Mouse (Mus musculus) forebrain, embryonic 14.5 days (tissue): ENCODE data around the gene Dnah11. TPM values are rescaled to one million over a fixed set of nuclear protein-coding genes. Genes with fewer than 3 reads are reported as not detected.
"Not testable (repeated sequence)": the region's sequence is repeated elsewhere in the genome, so short reads cannot be mapped to it uniquely, and the experiment has no call there.

Experiments
- ATAC-seq: fragments of 200-750 bp; cut with Nextera tagmentation; 2 replicates; pipeline ENCODE4 v1.8.0; 2017; ENCODE audit warnings: mild to moderate bottlenecking, moderate library complexity
- DNase-seq: peaks from one replicate; pipeline ENCODE4 v3.0.0-alpha.2; 2015; ENCODE audit warnings: low spot score
- H3K27ac ChIP-seq: fragments of 300-500 bp; sonication (generic); 2 replicates; pipeline ENCODE4 v1.5.1; 2014; ENCODE audit warnings: low read depth, mild to moderate bottlenecking, control low read depth, low read length, moderate library complexity
- H3K27me3 ChIP-seq: fragments of 300-500 bp; sonication (generic); replicated peaks from 2 replicates; pipeline ENCODE4 v1.6.1; 2014; ENCODE audit warnings: low read length, control low read depth, mixed read lengths; ENCODE audit not compliant: control insufficient read depth, insufficient read depth
- H3K36me3 ChIP-seq: fragments of 300-500 bp; sonication (generic); 2 replicates; pipeline ENCODE4 v1.6.1; 2014; ENCODE audit warnings: low read length, control low read depth; ENCODE audit not compliant: control insufficient read depth, insufficient read depth
- H3K4me1 ChIP-seq: fragments of 300-500 bp; sonication (generic); 2 replicates; pipeline ENCODE4 v1.6.1; 2014; ENCODE audit warnings: antibody characterized with exemption, low read length, control low read depth; ENCODE audit not compliant: control insufficient read depth, insufficient read depth
- H3K4me2 ChIP-seq: fragments of 300-500 bp; sonication (generic); 2 replicates; pipeline ENCODE4 v1.6.1; 2014; ENCODE audit warnings: mild to moderate bottlenecking, control low read depth, low read length
- H3K4me3 ChIP-seq: fragments of 300-500 bp; sonication (generic); 2 replicates; pipeline ENCODE4 v1.5.1; 2014; ENCODE audit warnings: low read depth, low read length, control low read depth
- H3K9ac ChIP-seq: fragments of 300-500 bp; sonication (generic); 2 replicates; pipeline ENCODE4 v1.6.1; 2014; ENCODE audit warnings: mild to moderate bottlenecking, low read length, control low read depth, moderate library complexity
- H3K9me3 ChIP-seq: fragments of 300-500 bp; sonication (generic); replicated peaks from 2 replicates; pipeline ENCODE4 v1.6.1; 2016; ENCODE audit warnings: low read length, control low read depth, mixed read lengths; ENCODE audit not compliant: control insufficient read depth
- WGBS: fragments of 180-500 bp; shearing (Covaris S2); extraction: QIAGEN DNeasy Blood & Tissue Kit; methylation state at CpG from one replicate; pipeline ENCODE4 v1.1.7; 2014; 5-methylcytosine and 5-hydroxymethylcytosine counted together
- polyA plus RNA-seq: library from polyadenylated mRNA; unstranded; fragments of >200 nt; fragmentation: Nextera tagmentation; extraction: Ambion mirVana; gene quantifications from 2 replicates; pipeline ENCODE4 v1.2.1, GENCODE M21; 2014

Dnah11 gene
- polyA plus RNA-seq, 1 experiment from 2014 or later: 0.11 TPM

GRCm38 (mm10) chr12:117929768-117930167 is 269.1 kb downstream of the Dnah11 start:
- Histone ChIP-seq H3K27ac (no peak overlapping the region), H3K4me1 (no peaks in the 10 kb centered on the region), H3K4me3 (no peak overlapping the region), H3K4me2 (no peak overlapping the region), H3K9me3 (no peaks in the 10 kb centered on the region), H3K9ac (no peak overlapping the region), H3K36me3 (no peaks in the 10 kb centered on the region), H3K27me3 (no peaks in the 10 kb centered on the region)
- WGBS: 84% methylated on average over 4 of the region's 4 CpGs
- ATAC-seq: no peak
- DNase-seq: no peak

- Histone ChIP-seq H3K9me3 (no peaks in the 10 kb centered on the region), H3K27me3 (no peaks in the 10 kb centered on the region), H3K36me3 (no peaks in the 10 kb centered on the region), H3K4me1 (peaks cover 17% of the 10 kb centered on the region), H3K27ac (no peak overlapping the region; the same call in 1 of the 2 replicates), H3K9ac (no peak overlapping the region), H3K4me3 (no peak overlapping the region), H3K4me2 (peak overlapping the region; percentile 20; the same call in 1 of the 2 replicates)
- ATAC-seq (peak; percentile 62), DNase-seq (peak; percentile 50)
- 27% methylated on average over 10 of the region's 10 CpGs for WGBS
These were observed 282.8 kb downstream of the Dnah11 start for GRCm38 (mm10) chr12:117915826-117916588.

- 6% methylated on average over 10 of the region's 10 CpGs for WGBS
- H3K4me2 ChIP-seq: no peak overlapping the region
- no peaks in the 10 kb centered on the region for H3K36me3 ChIP-seq
- peak; percentile 19 for DNase-seq
- peaks cover 17% of the 10 kb centered on the region for H3K4me1 ChIP-seq
- H3K27me3 ChIP-seq: no peaks in the 10 kb centered on the region
- no peak overlapping the region for H3K9ac ChIP-seq
- H3K27ac ChIP-seq: no peak overlapping the region
- ATAC-seq: peak; percentile 50
- H3K9me3 ChIP-seq: no peaks in the 10 kb centered on the region
- no peak overlapping the region for H3K4me3 ChIP-seq
These were observed 284.1 kb downstream of the Dnah11 start for GRCm38 (mm10) chr12:117914613-117915245.

- no peaks in the 10 kb centered on the region for H3K9me3 ChIP-seq
- ATAC-seq (no peak), DNase-seq (no peak)
- H3K4me1 ChIP-seq: peaks cover 17% of the 10 kb centered on the region
- H3K27me3 ChIP-seq: no peaks in the 10 kb centered on the region
- H3K9ac ChIP-seq: no peak overlapping the region
- H3K4me3 ChIP-seq: no peak overlapping the region
- WGBS: 82% methylated on average over 1 of the region's 1 CpGs
- no peaks in the 10 kb centered on the region for H3K36me3 ChIP-seq
- H3K27ac ChIP-seq: no peak overlapping the region
- H3K4me2 ChIP-seq: no peak overlapping the region
These were observed 287.4 kb downstream of the Dnah11 start for GRCm38 (mm10) chr12:117911396-117911795.

GRCm38 (mm10) chr12:117905232-117905840 is 293.5 kb downstream of the Dnah11 start:
- not testable (repeated sequence) for DNase-seq, ATAC-seq, H3K27ac ChIP-seq, H3K9ac ChIP-seq, H3K4me1 ChIP-seq, H3K4me3 ChIP-seq, H3K27me3 ChIP-seq, H3K4me2 ChIP-seq, H3K36me3 ChIP-seq, H3K9me3 ChIP-seq
- WGBS: 76% methylated on average over 4 of the region's 4 CpGs

- no peak overlapping the region for H3K4me2 ChIP-seq
- H3K9ac ChIP-seq: no peak overlapping the region
- no peak for DNase-seq
- no peaks in the 10 kb centered on the region for H3K36me3 ChIP-seq
- H3K9me3 ChIP-seq: no peaks in the 10 kb centered on the region
- no peaks in the 10 kb centered on the region for H3K27me3 ChIP-seq
- no peak overlapping the region for H3K4me3 ChIP-seq
- 91% methylated on average over 8 of the region's 8 CpGs for WGBS
- no peak overlapping the region for H3K27ac ChIP-seq
- no peak for ATAC-seq
- no peaks in the 10 kb centered on the region for H3K4me1 ChIP-seq
These were observed 295.2 kb downstream of the Dnah11 start for GRCm38 (mm10) chr12:117903671-117904070.

DNA sequence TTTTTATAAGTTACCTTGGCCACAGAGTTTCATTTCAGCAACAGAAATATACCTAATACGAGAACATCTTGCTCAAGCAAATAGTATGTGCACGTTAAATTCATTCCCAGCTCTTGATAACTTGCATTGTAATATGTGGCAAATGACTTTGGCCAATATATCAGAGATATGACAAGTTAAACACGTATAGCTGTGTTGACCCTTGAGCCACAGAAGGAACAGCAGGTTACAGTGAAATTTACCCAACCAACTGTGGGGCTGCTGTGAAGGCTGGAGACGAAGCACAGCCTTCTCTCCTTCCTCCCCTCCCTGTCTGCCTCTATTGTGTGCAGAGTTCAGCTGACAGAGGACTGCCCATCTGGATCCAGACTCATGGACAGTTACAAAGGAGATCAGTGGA is 297.5 kb downstream of the Dnah11 start:
- not testable (repeated sequence) for H3K9ac ChIP-seq, H3K4me1 ChIP-seq, H3K4me2 ChIP-seq, H3K4me3 ChIP-seq, ATAC-seq, H3K27ac ChIP-seq, H3K27me3 ChIP-seq, H3K9me3 ChIP-seq, H3K36me3 ChIP-seq, DNase-seq
- WGBS: 38% methylated on average over 1 of the region's 4 CpGs

DNA sequence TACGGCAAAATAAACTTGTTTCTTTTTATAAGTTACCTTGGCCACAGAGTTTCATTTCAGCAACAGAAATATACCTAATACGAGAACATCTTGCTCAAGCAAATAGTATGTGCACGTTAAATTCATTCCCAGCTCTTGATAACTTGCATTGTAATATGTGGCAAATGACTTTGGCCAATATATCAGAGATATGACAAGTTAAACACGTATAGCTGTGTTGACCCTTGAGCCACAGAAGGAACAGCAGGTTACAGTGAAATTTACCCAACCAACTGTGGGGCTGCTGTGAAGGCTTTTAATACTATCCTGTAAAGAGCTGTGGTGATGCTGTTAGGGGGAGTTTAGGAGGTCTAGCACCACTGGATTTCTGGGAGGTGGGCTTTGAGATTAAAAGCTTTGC is 298.0 kb downstream of the Dnah11 start:
- ATAC-seq, H3K4me3 ChIP-seq, H3K27ac ChIP-seq, H3K4me1 ChIP-seq, H3K9ac ChIP-seq, H3K36me3 ChIP-seq, H3K4me2 ChIP-seq, DNase-seq, H3K27me3 ChIP-seq, H3K9me3 ChIP-seq: not testable (repeated sequence)
- WGBS: no CpG with 5 or more reads among the region's 4 CpGs

DNA sequence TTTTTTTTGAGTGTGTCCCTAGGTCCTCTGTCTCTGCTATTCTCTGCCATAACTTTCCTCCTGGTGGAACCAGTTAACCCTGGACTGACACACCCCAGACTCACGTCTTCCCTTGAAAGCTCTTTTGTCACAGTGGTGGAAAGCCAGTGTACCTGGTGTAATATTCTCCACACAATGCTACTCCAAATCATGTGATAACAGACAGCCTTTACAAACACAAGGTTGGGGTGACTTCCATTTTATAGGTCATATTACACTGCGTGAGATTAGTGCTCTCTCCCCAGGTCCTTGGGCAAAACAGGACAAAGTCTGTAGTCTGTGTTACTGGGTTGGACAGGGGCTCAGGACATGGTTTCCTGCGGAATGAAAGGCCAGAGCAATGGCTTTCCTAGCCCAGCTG is 311.4 kb downstream of the Dnah11 start:
- ATAC-seq (no peak), DNase-seq (no peak)
- no peak overlapping the region for H3K9ac ChIP-seq
- no peak overlapping the region for H3K4me3 ChIP-seq
- no peaks in the 10 kb centered on the region for H3K27me3 ChIP-seq
- H3K9me3 ChIP-seq: no peaks in the 10 kb centered on the region
- H3K4me2 ChIP-seq: no peak overlapping the region
- no peak overlapping the region for H3K27ac ChIP-seq
- WGBS: 85% methylated on average over 3 of the region's 3 CpGs
- no peaks in the 10 kb centered on the region for H3K36me3 ChIP-seq
- H3K4me1 ChIP-seq: no peaks in the 10 kb centered on the region
